Mouse (Mus musculus) hindbrain, embryonic 15.5 days (tissue): ENCODE measurements around the gene Kat2b. TPM values are rescaled to one million over a fixed set of nuclear protein-coding genes. Genes with fewer than 3 reads are reported as not detected.
A peak's percentile ranks its signal among the peaks of the same experiment; 100 is the strongest.
"Not testable (repeated sequence)": the region's sequence is repeated elsewhere in the genome, so short reads cannot be mapped to it uniquely, and the experiment has no call there.

Source experiments
- ATAC-seq: fragments of 200-750 bp; cut with Nextera tagmentation; 2 replicates; pipeline ENCODE4 v1.8.0; 2017; ENCODE audit warnings: low read depth, moderate number of reproducible peaks, moderate TSS enrichment; ENCODE audit not compliant: low FRiP score
- H3K27ac ChIP-seq: fragments of 300-500 bp; sonication (generic); replicated peaks from 2 replicates; pipeline ENCODE4 v1.5.1; 2015; ENCODE audit warnings: mild to moderate bottlenecking, inconsistent platforms
- H3K27me3 ChIP-seq: fragments of 300-500 bp; sonication (generic); 2 replicates; pipeline ENCODE4 v1.6.1; 2015; ENCODE audit warnings: control low read depth, inconsistent platforms
- H3K36me3 ChIP-seq: fragments of 300-500 bp; sonication (generic); 2 replicates; pipeline ENCODE4 v1.6.1; 2015; ENCODE audit warnings: control low read depth, inconsistent platforms
- H3K4me1 ChIP-seq: fragments of 300-500 bp; sonication (generic); replicated peaks from 2 replicates; pipeline ENCODE4 v1.6.1; 2015; ENCODE audit warnings: control low read depth, inconsistent platforms
- H3K4me2 ChIP-seq: fragments of 300-500 bp; sonication (generic); 2 replicates; pipeline ENCODE4 v1.6.1; 2015; ENCODE audit warnings: moderate library complexity, mild to moderate bottlenecking, inconsistent platforms
- H3K4me3 ChIP-seq: fragments of 300-500 bp; sonication (generic); 2 replicates; pipeline ENCODE4 v1.5.1; 2015; ENCODE audit warnings: mild to moderate bottlenecking, inconsistent platforms
- H3K9ac ChIP-seq: fragments of 300-500 bp; sonication (generic); 2 replicates; pipeline ENCODE4 v1.6.1; 2015; ENCODE audit warnings: inconsistent platforms
- H3K9me3 ChIP-seq: fragments of 300-500 bp; sonication (generic); 2 replicates; pipeline ENCODE4 v1.6.1; 2016; ENCODE audit warnings: control low read depth, inconsistent platforms
- WGBS: fragments of 180-500 bp; shearing (Covaris S2); methylation state at CpG from one replicate; pipeline ENCODE4 v1.1.7; 2015; 5-methylcytosine and 5-hydroxymethylcytosine counted together
- polyA plus RNA-seq: library from polyadenylated mRNA; unstranded; fragments of >200 nt; fragmentation: Nextera tagmentation; extraction: Ambion mirVana; gene quantifications from 2 replicates; pipeline ENCODE4 v1.2.1, GENCODE M21; 2015

Gene Kat2b
- polyA plus RNA-seq: 5.7 and 6.3 TPM in 2 replicates

GRCm38 (mm10) chr17:53566161-53566918 lies at the start of gene Kat2b:
Gene Kat2b, plus strand, starts transcription at chr17:53566861.
- H3K4me2 ChIP-seq: peak within 1 kb of the TSS; percentile 93
- H3K4me3 ChIP-seq: peak within 1 kb of the TSS; percentile 93
- H3K9me3 ChIP-seq: no peaks in the 10 kb centered on the region
- under 1% methylated on average over 20 of the region's 20 CpGs for WGBS
- H3K9ac ChIP-seq: peak within 1 kb of the TSS; percentile 86
- H3K27ac ChIP-seq: peak within 1 kb of the TSS; percentile 97
- peaks cover 31% of the 10 kb centered on the region for H3K4me1 ChIP-seq
- H3K27me3 ChIP-seq: no peaks in the 10 kb centered on the region
- no peak for ATAC-seq
- no peaks in the 10 kb centered on the region for H3K36me3 ChIP-seq

DNA sequence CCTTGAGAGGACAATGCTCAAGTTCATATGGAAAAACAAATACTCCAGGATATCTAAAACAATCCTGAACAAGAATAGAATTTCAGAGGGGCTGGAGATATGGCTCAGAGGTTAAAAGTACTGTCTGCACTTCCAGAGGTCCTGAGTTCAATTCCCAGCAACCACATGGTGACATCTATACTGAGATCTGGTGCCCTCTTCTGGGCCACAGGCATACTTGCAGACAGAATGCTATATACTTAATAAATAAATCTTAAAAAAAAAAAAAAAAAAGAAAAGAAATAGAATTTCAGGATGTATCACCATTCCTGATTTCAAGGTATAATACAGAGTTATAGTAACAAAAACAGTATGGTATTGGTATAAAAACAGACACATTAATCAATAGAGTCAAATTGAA lies 47.3 kb upstream of the Kat2b start:
- no peak for ATAC-seq
- Histone ChIP-seq H3K36me3 (0 out of 2 replicates have a peak, but pooled peaks cover 5% of the 10 kb centered on the region), H3K4me2 (no peak overlapping the region), H3K9me3 (no peaks in the 10 kb centered on the region), H3K9ac (no peak overlapping the region), H3K27me3 (no peaks in the 10 kb centered on the region), H3K4me3 (no peak overlapping the region), H3K27ac (no peak overlapping the region), H3K4me1 (no peaks in the 10 kb centered on the region)

DNA sequence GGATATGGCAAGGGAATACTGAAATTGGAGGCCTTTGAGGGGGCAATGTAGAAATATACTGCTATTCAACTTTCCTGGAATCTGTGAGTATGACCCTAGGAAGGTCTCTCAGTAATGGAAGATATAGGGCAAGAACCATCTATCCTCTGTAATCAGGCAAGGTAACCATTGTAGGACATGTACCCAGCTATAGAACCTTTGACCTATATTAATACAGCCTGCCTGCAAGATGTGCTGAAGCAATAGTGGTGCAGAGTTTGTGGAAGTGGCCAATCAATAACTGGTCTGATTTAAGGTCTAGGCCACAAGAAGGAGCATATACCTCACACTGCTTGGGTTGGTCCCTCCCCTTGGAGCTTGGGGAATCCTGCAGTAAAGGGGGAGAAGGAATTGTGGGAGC lies 46.2 kb upstream of the Kat2b start:
- H3K4me1 ChIP-seq: no peaks in the 10 kb centered on the region
- H3K27me3 ChIP-seq: no peaks in the 10 kb centered on the region
- H3K36me3 ChIP-seq: 0 out of 2 replicates have a peak, but pooled peaks cover 2% of the 10 kb centered on the region
- no peak overlapping the region for H3K27ac ChIP-seq
- no peaks in the 10 kb centered on the region for H3K9me3 ChIP-seq
- no peak overlapping the region for H3K4me2 ChIP-seq
- no peak overlapping the region for H3K9ac ChIP-seq
- ATAC-seq: no peak
- H3K4me3 ChIP-seq: no peak overlapping the region

- H3K27ac ChIP-seq: no peak overlapping the region
- H3K9ac ChIP-seq: no peak overlapping the region
- H3K36me3 ChIP-seq: no peaks in the 10 kb centered on the region
- no peaks in the 10 kb centered on the region for H3K4me1 ChIP-seq
- H3K27me3 ChIP-seq: no peaks in the 10 kb centered on the region
- H3K4me3 ChIP-seq: no peak overlapping the region
- H3K9me3 ChIP-seq: no peaks in the 10 kb centered on the region
- H3K4me2 ChIP-seq: no peak overlapping the region
- ATAC-seq: no peak
- 94% methylated on average over 2 of the region's 2 CpGs for WGBS
Measured at GRCm38 (mm10) chr17:53528034-53528433, 38.6 kb upstream of the Kat2b start.

GRCm38 (mm10) chr17:53531160-53531559 lies 35.5 kb upstream of the Kat2b start:
- Histone ChIP-seq H3K4me3 (no peak overlapping the region), H3K9ac (no peak overlapping the region), H3K27me3 (no peaks in the 10 kb centered on the region), H3K9me3 (no peaks in the 10 kb centered on the region), H3K4me1 (no peaks in the 10 kb centered on the region), H3K36me3 (no peaks in the 10 kb centered on the region), H3K27ac (no peak overlapping the region), H3K4me2 (no peak overlapping the region)
- WGBS: 38% methylated on average over 2 of the region's 2 CpGs
- no peak for ATAC-seq

- H3K4me2 ChIP-seq: no peak overlapping the region
- no peak for ATAC-seq
- 81% methylated on average over 2 of the region's 2 CpGs for WGBS
- no peak overlapping the region for H3K9ac ChIP-seq
- H3K27ac ChIP-seq: no peak overlapping the region
- H3K4me1 ChIP-seq: no peaks in the 10 kb centered on the region
- H3K4me3 ChIP-seq: no peak overlapping the region
- no peaks in the 10 kb centered on the region for H3K36me3 ChIP-seq
- no peaks in the 10 kb centered on the region for H3K27me3 ChIP-seq
- no peaks in the 10 kb centered on the region for H3K9me3 ChIP-seq
Measured at GRCm38 (mm10) chr17:53532425-53532824, 34.2 kb upstream of the Kat2b start.

- not testable (repeated sequence) for H3K9me3 ChIP-seq, H3K9ac ChIP-seq, H3K36me3 ChIP-seq, H3K4me1 ChIP-seq, H3K4me2 ChIP-seq, H3K27me3 ChIP-seq, H3K4me3 ChIP-seq, ATAC-seq, H3K27ac ChIP-seq
- 88% methylated on average over 2 of the region's 2 CpGs for WGBS
Measured at GRCm38 (mm10) chr17:53539351-53539750, 27.3 kb upstream of the Kat2b start, which contains the start of gene Pp2d1. Gene Pp2d1, minus strand, starts transcription at chr17:53539451.

DNA sequence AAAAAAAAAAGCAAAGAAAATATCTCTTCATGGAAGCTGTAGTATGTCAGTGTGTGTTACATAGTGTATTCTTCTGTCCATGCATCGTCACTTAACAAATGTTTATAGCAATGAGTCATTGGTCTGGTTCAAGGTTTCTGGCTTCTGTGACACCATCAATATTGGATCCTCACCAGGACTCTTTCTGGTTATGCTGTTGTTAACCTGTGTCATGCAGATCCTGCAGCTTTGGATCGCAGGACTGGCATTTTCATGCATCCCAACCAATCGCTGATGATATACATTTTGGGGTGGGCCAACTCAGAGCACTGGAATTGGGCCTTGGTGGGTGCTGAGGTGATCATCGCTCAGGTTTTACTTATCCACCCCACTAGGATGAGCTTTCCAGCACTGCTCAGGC lies 24.1 kb upstream of the Kat2b start:
- no peak overlapping the region for H3K27ac ChIP-seq
- ATAC-seq: no peak
- WGBS: 96% methylated on average over 4 of the region's 4 CpGs
- H3K9me3 ChIP-seq: no peaks in the 10 kb centered on the region
- H3K4me1 ChIP-seq: no peaks in the 10 kb centered on the region
- no peaks in the 10 kb centered on the region for H3K27me3 ChIP-seq
- H3K4me3 ChIP-seq: no peak overlapping the region
- H3K4me2 ChIP-seq: no peak overlapping the region
- no peaks in the 10 kb centered on the region for H3K36me3 ChIP-seq
- H3K9ac ChIP-seq: no peak overlapping the region

DNA sequence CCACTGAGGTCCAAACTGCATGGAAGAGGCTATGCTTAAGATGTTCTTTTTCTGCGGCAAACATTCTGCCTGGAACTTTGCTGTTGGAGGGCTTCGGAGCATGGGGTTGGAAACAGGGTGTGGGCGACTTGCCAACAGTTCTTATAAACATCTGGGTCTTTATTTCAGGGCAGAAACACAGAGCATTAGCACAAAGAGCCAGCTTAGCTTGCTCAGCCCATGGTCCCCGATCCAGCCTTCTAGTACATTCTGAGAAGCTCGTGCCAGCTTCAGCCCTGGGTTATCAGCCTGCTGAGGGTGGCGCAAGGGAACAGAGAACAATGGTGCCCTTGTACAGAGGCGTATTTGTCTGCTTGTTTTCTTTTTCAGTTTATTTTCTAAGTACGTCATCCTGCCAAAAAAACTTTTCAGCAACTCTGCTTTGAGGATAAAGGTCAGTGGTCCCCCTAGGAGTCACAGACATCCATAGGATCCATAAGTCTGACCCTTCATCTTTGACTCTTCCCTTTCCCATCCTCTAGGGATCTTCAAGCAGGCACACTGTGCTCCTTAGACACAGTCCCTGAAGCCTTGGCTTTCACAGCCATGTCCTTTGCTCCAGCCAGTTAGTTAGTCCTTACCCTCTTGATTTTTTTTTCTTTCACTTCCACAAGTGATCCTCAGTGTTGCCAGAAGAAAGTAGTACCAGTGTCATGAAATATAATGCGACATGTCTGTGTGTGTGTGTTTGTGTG lies 22.9 kb upstream of the Kat2b start:
- Histone ChIP-seq H3K36me3 (no peaks in the 10 kb centered on the region), H3K9me3 (no peaks in the 10 kb centered on the region), H3K4me2 (no peak overlapping the region), H3K4me3 (no peak overlapping the region), H3K27me3 (no peaks in the 10 kb centered on the region), H3K9ac (no peak overlapping the region), H3K27ac (no peak overlapping the region), H3K4me1 (no peaks in the 10 kb centered on the region)
- 62% methylated on average over 9 of the region's 9 CpGs for WGBS
- ATAC-seq: no peak

DNA sequence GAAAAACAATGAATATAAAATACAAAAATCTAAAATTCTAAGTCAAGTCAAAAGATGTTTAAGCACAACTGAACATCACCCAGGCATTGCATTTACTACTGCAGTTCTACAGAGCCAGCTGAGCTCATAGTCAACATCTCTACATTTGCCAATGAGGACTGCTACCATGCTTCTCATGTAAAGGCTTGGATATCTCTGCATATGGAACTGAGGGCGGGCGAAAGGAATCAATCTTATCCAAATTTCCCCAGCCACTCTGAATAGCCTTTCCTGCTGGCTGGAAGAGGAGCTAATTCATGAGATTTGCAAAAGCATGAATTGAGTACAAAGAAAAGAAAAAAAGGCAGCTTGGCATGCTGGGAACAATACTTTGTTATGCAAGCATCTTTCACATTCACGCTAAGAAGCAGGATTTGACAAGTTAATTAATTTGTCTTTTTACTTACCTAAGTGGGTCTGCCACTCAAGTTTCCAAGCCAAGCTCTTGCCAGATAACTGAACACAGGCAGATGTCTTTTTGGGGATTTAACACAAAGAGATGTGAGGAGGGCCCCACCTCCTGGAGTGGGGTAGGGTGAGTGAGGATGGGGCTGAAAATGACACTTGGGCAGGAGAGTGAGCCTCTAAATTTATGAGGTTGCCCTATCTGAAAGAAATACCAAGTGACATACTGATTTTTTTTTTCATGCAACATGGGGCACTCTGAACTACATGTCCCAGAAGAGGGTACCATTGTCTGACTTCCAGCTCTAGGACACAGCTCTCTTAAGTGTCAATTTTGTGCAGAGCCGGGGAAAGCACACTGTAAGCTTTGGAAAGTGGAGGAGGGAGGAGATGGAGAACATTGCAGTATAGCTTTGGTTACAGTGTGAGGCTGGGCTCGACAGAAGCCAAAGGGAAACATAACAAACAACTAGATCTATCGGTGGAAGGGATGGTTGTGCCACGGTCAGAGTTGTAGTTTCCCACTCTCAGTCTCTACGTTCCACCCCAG lies 15.1 kb upstream of the Kat2b start:
- Histone ChIP-seq H3K9me3 (no peaks in the 10 kb centered on the region), H3K4me1 (no peaks in the 10 kb centered on the region), H3K27me3 (no peaks in the 10 kb centered on the region), H3K4me2 (no peak overlapping the region), H3K4me3 (no peak overlapping the region), H3K36me3 (no peaks in the 10 kb centered on the region), H3K27ac (no peak overlapping the region), H3K9ac (no peak overlapping the region)
- 39% methylated on average over 8 of the region's 8 CpGs for WGBS
- ATAC-seq: peak; percentile 38; the same call in 1 of the 2 replicates

DNA sequence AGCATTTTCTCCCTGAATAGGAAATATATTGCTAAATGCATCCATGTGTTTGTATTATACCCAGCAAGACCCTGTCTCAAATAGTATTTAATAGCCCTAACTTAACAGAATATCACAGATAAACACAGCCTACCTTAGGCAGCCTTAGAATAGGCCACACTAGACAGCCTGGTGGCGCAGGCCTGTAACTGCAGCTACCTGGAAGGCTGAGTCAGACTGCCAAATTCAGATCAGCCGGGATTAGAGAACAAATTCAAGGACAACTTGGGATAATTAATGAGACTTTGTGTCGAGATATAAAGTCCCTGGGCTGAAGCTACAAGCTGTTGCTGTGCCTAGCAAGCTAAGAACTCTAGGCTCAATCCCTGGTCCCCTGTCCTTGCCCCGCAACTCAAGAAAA lies 12.6 kb upstream of the Kat2b start:
- no peaks in the 10 kb centered on the region for H3K36me3 ChIP-seq
- 71% methylated on average over 4 of the region's 4 CpGs for WGBS
- no peaks in the 10 kb centered on the region for H3K27me3 ChIP-seq
- H3K9me3 ChIP-seq: no peaks in the 10 kb centered on the region
- H3K4me2 ChIP-seq: no peak overlapping the region
- H3K9ac ChIP-seq: no peak overlapping the region
- H3K4me1 ChIP-seq: no peaks in the 10 kb centered on the region
- no peak for ATAC-seq
- no peak overlapping the region for H3K4me3 ChIP-seq
- no peak overlapping the region for H3K27ac ChIP-seq

GRCm38 (mm10) chr17:53554813-53555212 lies 11.8 kb upstream of the Kat2b start:
- no peak overlapping the region for H3K27ac ChIP-seq
- no peak overlapping the region for H3K4me3 ChIP-seq
- H3K9me3 ChIP-seq: no peaks in the 10 kb centered on the region
- H3K4me1 ChIP-seq: no peaks in the 10 kb centered on the region
- H3K27me3 ChIP-seq: no peaks in the 10 kb centered on the region
- no peak for ATAC-seq
- H3K9ac ChIP-seq: no peak overlapping the region
- no peak overlapping the region for H3K4me2 ChIP-seq
- H3K36me3 ChIP-seq: no peaks in the 10 kb centered on the region
- WGBS: 86% methylated on average over 3 of the region's 3 CpGs
